Mouse (Mus musculus): ENCODE measurements at regions not wholly inside any gene's neighbourhood (a gene's known extent, or its start where the extent isn't known, plus 50 kb on each side); places are given as distances from the start of the nearest gene placed in this dataset.

DNA sequence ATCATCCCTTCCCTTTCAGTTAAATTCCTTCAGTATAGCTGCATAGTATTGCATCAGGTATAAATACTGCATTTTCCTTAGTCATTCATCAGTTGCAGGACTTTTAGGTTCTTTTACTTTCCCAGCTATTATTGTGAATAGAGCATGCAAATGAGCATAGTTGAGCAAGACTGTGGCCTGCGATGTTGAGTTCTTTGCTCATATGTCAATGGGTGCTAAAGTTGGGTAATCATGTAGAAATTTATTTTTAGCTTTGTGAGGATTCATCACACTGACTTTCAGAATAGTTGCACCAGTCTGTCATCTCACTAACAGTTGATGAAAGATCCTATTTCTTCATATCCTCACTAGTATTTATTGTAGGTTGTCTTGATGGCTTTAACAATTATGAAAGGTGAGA lies 380.3 kb upstream of the Arrdc3 start:
- no peak for DNase-seq (ENCODE audit: low spot score in 2 of 2)

- no peak for DNase-seq (ENCODE audit: low spot score in 2 of 2)
These were observed 368.8 kb upstream of the Arrdc3 start for GRCm38 (mm10) chr13:80514171-80514981.

GRCm38 (mm10) chr13:80514982-80515253 lies 368.3 kb upstream of the Arrdc3 start:
- DNase-seq (ENCODE audit: low spot score in 2 of 2) = no peak

DNA sequence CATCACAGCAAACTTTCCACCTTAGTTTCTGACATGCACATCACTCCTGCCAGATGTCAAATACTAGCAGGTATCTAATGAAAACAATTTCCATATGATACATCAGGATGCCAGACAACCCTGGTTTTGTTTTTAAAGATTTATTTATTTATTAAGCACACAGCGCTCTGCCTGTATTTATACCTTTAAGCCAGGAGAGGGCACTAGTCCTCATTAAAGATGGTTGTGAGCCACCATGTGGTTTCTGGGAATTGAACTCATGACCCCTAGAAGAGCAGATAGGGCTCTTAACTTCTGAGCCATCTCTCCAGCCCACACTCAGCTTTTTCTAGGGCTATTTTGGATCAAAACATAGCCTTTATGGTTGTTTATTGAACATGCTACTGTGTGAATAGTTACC lies 364.3 kb upstream of the Arrdc3 start:
- no peak for DNase-seq (ENCODE audit: low spot score in 2 of 2)

GRCm38 (mm10) chr13:80519792-80520191 lies 363.4 kb upstream of the Arrdc3 start:
- peak; percentile 19 to 24 for DNase-seq (ENCODE audit: low spot score in 2 of 2)

- no peak for DNase-seq (ENCODE audit: low spot score in 2 of 2)
These were observed 347.3 kb upstream of the Arrdc3 start for GRCm38 (mm10) chr13:80535755-80536350.

DNA sequence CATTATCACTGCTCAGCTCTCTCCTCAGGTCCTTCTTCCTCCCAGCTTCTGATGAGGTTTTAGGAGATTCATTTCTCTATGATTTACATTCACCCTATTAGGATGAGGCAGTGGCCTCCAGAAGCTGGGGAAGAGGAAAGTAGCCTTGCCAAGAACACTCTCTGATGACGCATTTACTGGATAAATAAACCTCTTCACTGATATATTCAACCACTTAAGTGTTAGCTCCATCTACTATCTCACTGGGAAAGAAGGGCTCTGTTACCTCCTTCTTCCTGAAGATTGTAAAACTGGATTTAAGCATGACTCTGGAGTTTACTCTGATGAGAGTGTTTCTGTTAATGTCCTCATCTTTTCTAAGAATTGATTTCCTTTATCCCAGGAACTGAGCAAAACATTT lies 338.2 kb upstream of the Arrdc3 start:
- no peak for DNase-seq (ENCODE audit: low spot score in 2 of 2)

DNA sequence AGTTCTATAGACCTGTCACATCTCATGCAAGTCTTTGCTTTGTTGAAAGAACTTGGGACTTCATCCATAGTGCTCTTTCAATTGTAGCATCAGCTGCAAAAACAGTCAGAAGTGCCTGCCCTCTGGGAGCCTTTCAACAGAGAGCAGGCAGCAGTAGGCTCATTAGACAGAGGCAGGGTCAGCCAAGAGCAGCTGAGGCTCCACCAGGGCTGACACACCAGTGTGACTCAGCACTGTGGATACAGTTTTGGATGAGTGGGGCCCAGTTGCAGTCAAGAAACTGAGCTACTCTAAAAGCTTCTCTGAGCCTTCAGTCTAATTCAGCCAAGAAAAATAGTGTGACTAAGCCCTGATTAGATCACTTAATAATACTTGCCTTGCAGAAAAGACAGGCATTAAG lies 326.0 kb upstream of the Arrdc3 start:
- DNase-seq (ENCODE audit: low spot score in 2 of 2) = no peak

Measured in right cerebral cortex, postnatal 10 days (tissue).